Mouse (Mus musculus) urinary bladder, postnatal 10 days (tissue): ENCODE data around the gene Pkd2l1.
"Not testable (repeated sequence)": the region's sequence is repeated elsewhere in the genome, so short reads cannot be mapped to it uniquely, and the experiment has no call there.

Experiments used
- DNase-seq: peaks from one replicate; pipeline ENCODE4 v3.0.0; 2022; ENCODE audit warnings: low spot score

The Pkd2l1 gene

DNA sequence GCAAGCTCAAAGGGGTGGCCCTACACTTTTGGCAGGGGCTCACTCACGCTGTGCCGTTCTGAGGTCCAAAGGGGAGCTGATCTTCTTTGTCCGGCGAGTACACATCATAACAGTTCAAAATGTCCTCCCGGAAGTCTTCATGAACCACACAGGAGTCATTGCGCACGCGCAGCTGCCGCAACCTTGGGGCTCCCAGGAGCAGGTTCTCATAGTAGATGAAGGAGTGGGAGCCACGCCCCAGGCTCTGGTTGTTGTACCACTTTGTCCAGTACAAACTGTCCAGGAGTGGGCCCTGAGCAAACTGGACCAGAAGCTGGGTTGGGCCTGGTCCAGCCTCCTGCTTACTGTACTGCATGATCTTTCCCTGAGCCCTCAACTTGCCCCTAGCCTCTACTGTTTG lies 35.2 kb downstream of the Pkd2l1 start:
- no peak for DNase-seq

- no peak for DNase-seq
Observed at GRCm38 (mm10) chr19:44153781-44154180, 38.5 kb downstream of the Pkd2l1 start.

GRCm38 (mm10) chr19:44148991-44149390 lies 43.3 kb downstream of the Pkd2l1 start:
- no peak for DNase-seq

GRCm38 (mm10) chr19:44148345-44148744 lies 43.9 kb downstream of the Pkd2l1 start:
- DNase-seq, result no peak

- no peak for DNase-seq
Observed at GRCm38 (mm10) chr19:44146951-44147350, 45.3 kb downstream of the Pkd2l1 start.

DNA sequence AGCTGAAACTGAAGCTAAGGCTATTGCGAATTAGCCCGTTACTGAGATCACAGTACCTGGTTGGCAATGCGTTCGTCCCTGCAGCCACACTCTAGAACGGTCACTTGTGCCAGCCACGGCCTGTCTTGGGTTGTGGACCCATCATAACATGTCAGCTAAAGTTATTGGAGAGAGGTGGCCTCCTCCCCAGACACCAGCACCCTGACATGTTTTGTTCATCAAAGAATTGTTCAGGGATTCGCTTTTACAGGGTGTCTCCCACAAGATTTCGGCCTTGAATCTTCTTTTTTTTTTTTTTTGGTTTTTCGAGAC lies 45.7 kb downstream of the Pkd2l1 start:
- DNase-seq, result no peak

GRCm38 (mm10) chr19:44145702-44146567 lies 46.3 kb downstream of the Pkd2l1 start, which contains the start of gene Bloc1s2:
Gene Bloc1s2, minus strand, starts transcription at chr19:44146446.
- DNase-seq, result peak; percentile 41

GRCm38 (mm10) chr19:44144366-44144765 lies 47.9 kb downstream of the Pkd2l1 start:
- no peak for DNase-seq

- DNase-seq, result no peak
Observed at GRCm38 (mm10) chr19:44135960-44136485, 56.2 kb downstream of the Pkd2l1 start.

DNA sequence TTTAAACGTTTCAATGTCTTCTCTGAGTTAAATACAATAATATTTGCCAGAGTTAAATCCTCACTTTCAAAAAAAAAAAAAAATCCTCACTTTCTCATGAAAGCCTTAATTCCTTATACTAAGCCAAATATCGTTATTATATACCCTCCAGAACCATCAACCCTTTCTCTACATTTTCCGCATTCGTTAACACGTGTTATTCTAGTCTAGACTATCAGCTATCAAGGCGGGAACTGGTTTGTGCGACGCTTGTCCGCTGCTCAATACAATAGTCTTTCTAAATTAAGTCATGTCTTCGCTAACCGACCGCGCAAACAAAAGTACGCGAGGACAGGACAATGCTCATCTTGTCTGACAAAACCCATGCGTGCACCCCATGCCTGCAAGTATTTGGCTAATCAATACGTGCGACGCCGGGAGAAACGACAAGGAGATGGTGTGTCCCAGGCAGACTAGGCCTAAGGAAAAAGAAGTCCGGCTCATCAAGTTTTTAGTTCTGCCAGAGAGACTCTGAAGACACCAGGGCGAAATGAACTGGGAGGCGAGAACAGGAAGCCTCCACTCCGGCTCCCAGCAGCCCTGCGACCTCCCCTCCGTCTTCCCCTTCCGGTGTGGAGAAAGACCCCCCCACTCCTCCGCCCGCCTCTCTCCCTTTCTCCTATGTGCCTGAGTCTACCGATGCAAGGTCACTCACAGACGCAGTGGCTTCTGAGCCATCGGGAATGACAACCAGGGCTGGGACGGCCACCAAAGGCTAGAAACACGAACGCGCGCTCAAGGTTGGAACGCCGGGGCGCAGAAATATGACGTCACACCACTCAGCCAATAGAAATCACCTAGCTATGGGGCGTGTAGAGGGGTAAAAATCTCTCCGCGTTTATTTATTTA lies 56.9 kb downstream of the Pkd2l1 start, which contains the start of gene Cwf19l1:
TSS of gene Cwf19l1 (minus strand) at position 805 of the 888 bp plus-strand sequence.
- DNase-seq, result peak; percentile 57

DNA sequence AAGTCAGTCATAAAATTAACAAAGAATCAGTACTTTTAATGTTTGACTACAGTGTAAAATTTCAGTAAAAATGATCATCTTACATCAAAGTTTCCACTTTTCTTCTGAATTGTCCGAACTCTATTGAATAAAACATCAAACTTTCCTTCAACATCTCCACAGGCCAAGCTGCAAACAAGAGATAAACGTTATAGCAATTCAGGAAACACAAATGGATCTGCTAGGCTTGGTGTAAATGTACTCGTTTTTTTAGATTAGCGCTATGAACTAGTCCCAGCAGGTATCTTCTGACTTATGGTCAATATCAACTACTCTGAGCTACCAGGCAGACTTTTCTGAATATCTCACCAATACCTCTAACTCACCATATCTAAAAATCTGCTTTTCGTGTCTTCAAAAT lies 59.3 kb downstream of the Pkd2l1 start:
- DNase-seq, result no peak

- DNase-seq, result no peak
Observed at GRCm38 (mm10) chr19:44128560-44128959, 63.7 kb downstream of the Pkd2l1 start.

GRCm38 (mm10) chr19:44127729-44128497 lies 64.3 kb downstream of the Pkd2l1 start:
- DNase-seq, result no peak

- no peak for DNase-seq
Observed at GRCm38 (mm10) chr19:44121137-44121536, 71.1 kb downstream of the Pkd2l1 start.

- not testable (repeated sequence) for DNase-seq
Observed at GRCm38 (mm10) chr19:44120686-44121085, 71.6 kb downstream of the Pkd2l1 start.

GRCm38 (mm10) chr19:44117793-44118192 lies 74.4 kb downstream of the Pkd2l1 start:
- no peak for DNase-seq

GRCm38 (mm10) chr19:44111706-44112105 lies 80.5 kb downstream of the Pkd2l1 start:
- DNase-seq, result no peak

GRCm38 (mm10) chr19:44110356-44110755 lies 81.9 kb downstream of the Pkd2l1 start:
- no peak for DNase-seq

DNA sequence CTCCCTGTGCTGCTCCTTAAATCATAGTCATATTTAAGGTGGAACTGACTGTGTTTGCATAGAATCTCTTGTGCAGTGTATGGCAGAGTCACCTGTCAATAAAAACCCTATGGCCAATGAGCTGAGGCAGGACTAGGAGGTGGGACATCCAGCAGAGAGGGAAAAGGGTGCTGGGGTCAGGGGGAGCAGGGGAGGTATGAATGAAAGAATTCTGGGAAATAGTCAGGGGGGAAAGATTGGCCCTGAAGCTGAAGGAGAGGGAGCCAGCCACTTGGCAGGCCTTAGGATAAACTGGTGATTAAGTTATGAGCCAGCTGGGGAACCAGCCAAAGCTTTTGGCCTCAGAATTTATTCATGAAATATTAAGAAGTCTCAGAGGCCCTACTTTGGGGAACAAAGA lies 83.2 kb downstream of the Pkd2l1 start:
- no peak for DNase-seq

- DNase-seq, result no peak
Observed at GRCm38 (mm10) chr19:44107661-44108521, 84.4 kb downstream of the Pkd2l1 start.
